Mouse (Mus musculus) adrenal gland, postnatal 36 days (tissue): ENCODE measurements around the gene Ehd2. TPM values are rescaled to one million over a fixed set of nuclear protein-coding genes. Genes with fewer than 3 reads are reported as not detected.

Experiments
- DNase-seq, 2 experiments: peaks; one replicate each; pipeline ENCODE4 v3.0.0; 2021; ENCODE audit warnings: mixed read lengths in 1 of 2
- total RNA-seq, 2 experiments: library from RNA; stranded (reverse); gene quantifications; 2 replicates each; pipeline ENCODE4 v1.2.3; 2021

Gene Ehd2
- total RNA-seq, 2 experiments from 2014 or later: 36.7 to 85.9 TPM

- DNase-seq: no peak
Observed at GRCm38 (mm10) chr7:15907971-15908590, 59.3 kb downstream of the Ehd2 start.

- no peak for DNase-seq
Observed at GRCm38 (mm10) chr7:15906602-15907001, 60.8 kb downstream of the Ehd2 start.

GRCm38 (mm10) chr7:15905861-15906260 is 61.5 kb downstream of the Ehd2 start:
- no peak for DNase-seq

- no peak for DNase-seq
Observed at GRCm38 (mm10) chr7:15901366-15902048, 65.9 kb downstream of the Ehd2 start.

Other genes starting within 250 kb of the Ehd2 start
- gene Obox5, start 217.4 kb downstream of the Ehd2 start, total RNA-seq: not detected
- not detected for gene Obox6, start 127.9 kb downstream of the Ehd2 start, total RNA-seq
- gene Crx, start 87.6 kb downstream of the Ehd2 start, total RNA-seq: not detected
- not detected for gene Crxos, start 85.0 kb downstream of the Ehd2 start, total RNA-seq
- 100 to 1,000 TPM; 174 to 216 TPM for gene Selenow, start 45.2 kb downstream of the Ehd2 start, total RNA-seq
- 100 to 1,000 TPM; 181 to 189 TPM for gene Nop53, start 21.5 kb downstream of the Ehd2 start, total RNA-seq
- gene Bicra, start 80.4 kb upstream of the Ehd2 start, total RNA-seq: 1 to 10 TPM; 9.4 to 9.9 TPM
- under 1 TPM; 0.10 to 0.13 TPM for gene Zfp541, start 94.2 kb upstream of the Ehd2 start, total RNA-seq
- gene Napa, start 130.9 kb upstream of the Ehd2 start, total RNA-seq: 100 to 1,000 TPM; 143 to 167 TPM
- gene Kptn, start 152.3 kb upstream of the Ehd2 start, total RNA-seq: 10 to 100 TPM; 20.0 to 22.6 TPM
- 1 to 10 TPM; 1.7 to 2.6 TPM for gene Slc8a2, start 162.3 kb upstream of the Ehd2 start, total RNA-seq
- gene Meis3, start 207.5 kb upstream of the Ehd2 start, total RNA-seq: 10 to 100 TPM; 11.6 to 14.0 TPM